Mouse (Mus musculus) megakaryocyte, adult 5-6 weeks (primary cell): Measurements from ENCODE around the gene 1810055G02Rik. TPM values are rescaled to one million over a fixed set of nuclear protein-coding genes. Genes with fewer than 3 reads are reported as not detected.

Source experiments
- ATAC-seq: 2 replicates; pipeline ENCODE4 v1.8.0; 2016; ENCODE audit warnings: mild to moderate bottlenecking, inconsistent platforms; ENCODE audit not compliant: poor library complexity, severe bottlenecking
- total RNA-seq, 2 experiments: library from RNA; stranded (forward) in 1 of 2; stranded (reverse) in 1 of 2; fragments of 153-499, 151-499 nt in 1 of 2; fragments of 221-1000, 200-1000 nt in 1 of 2; gene quantifications; 2 replicates each; pipeline versions ENCODE4 v1.2.3 to v1.2.4; 2015 to 2017

The 1810055G02Rik gene
- total RNA-seq, 2 experiments from 2014 or later = 6.2 to 8.0 TPM

GRCm38 (mm10) chr19:3739650-3740049 lies 31.6 kb downstream of the 1810055G02Rik start:
- ATAC-seq = no peak

GRCm38 (mm10) chr19:3742716-3743115 lies 34.6 kb downstream of the 1810055G02Rik start:
- ATAC-seq = no peak

GRCm38 (mm10) chr19:3743362-3743761 lies 35.3 kb downstream of the 1810055G02Rik start:
- ATAC-seq = no peak

- no peak for ATAC-seq
These were observed 35.9 kb downstream of the 1810055G02Rik start for GRCm38 (mm10) chr19:3743851-3744512.

GRCm38 (mm10) chr19:3752621-3753239 lies 44.6 kb downstream of the 1810055G02Rik start:
- no peak for ATAC-seq

GRCm38 (mm10) chr19:3753240-3753633 lies 45.1 kb downstream of the 1810055G02Rik start:
- ATAC-seq = no peak

- ATAC-seq = peak; percentile 67
These were observed 45.6 kb downstream of the 1810055G02Rik start for GRCm38 (mm10) chr19:3753738-3754137.

GRCm38 (mm10) chr19:3757861-3758260 lies 49.8 kb downstream of the 1810055G02Rik start:
- no peak for ATAC-seq

GRCm38 (mm10) chr19:3765221-3765820 lies 57.2 kb downstream of the 1810055G02Rik start:
- no peak for ATAC-seq

GRCm38 (mm10) chr19:3766378-3766777 lies 58.3 kb downstream of the 1810055G02Rik start:
- no peak for ATAC-seq

- peak; percentile 1; the same call in 1 of the 2 replicates for ATAC-seq
These were observed 59.2 kb downstream of the 1810055G02Rik start, which contains the start of gene Kmt5b for GRCm38 (mm10) chr19:3767276-3767780. Gene Kmt5b, plus strand, starts transcription at chr19:3767421.

Other genes with a start within 250 kb of the 1810055G02Rik start
- 77.7 and 92.8 TPM in 2 replicates for gene Ppp6r3, start 132.5 kb upstream of the 1810055G02Rik start, total RNA-seq (2015)
- gene Ppp6r3, start 132.5 kb upstream of the 1810055G02Rik start, total RNA-seq (2017) = 87.2 and 94.5 TPM in 2 replicates
- 15.2 and 17.9 TPM in 2 replicates for gene Lrp5, start 21.7 kb upstream of the 1810055G02Rik start, total RNA-seq (2015)
- gene Lrp5, start 21.7 kb upstream of the 1810055G02Rik start, total RNA-seq (2017) = 12.5 and 13.6 TPM in 2 replicates
- 25.8 and 28.5 TPM in 2 replicates for gene Kmt5b, start 59.1 kb downstream of the 1810055G02Rik start, total RNA-seq (2015)
- gene Kmt5b, start 59.1 kb downstream of the 1810055G02Rik start, total RNA-seq (2017) = 44.7 and 54.8 TPM in 2 replicates
- gene Chka, start 143.5 kb downstream of the 1810055G02Rik start, total RNA-seq (2015) = 15.9 and 18.9 TPM in 2 replicates
- gene Chka, start 143.5 kb downstream of the 1810055G02Rik start, total RNA-seq (2017) = 19.2 and 22.0 TPM in 2 replicates
- gene Tcirg1, start 198.8 kb downstream of the 1810055G02Rik start, total RNA-seq (2015) = 197 and 207 TPM in 2 replicates
- 315 and 316 TPM in 2 replicates for gene Tcirg1, start 198.8 kb downstream of the 1810055G02Rik start, total RNA-seq (2017)
- gene Ndufs8, start 204.5 kb downstream of the 1810055G02Rik start, total RNA-seq (2015) = 213 and 215 TPM in 2 replicates
- gene Ndufs8, start 204.5 kb downstream of the 1810055G02Rik start, total RNA-seq (2017) = 60.4 and 83.5 TPM in 2 replicates
- gene Aldh3b1, start 221.5 kb downstream of the 1810055G02Rik start, total RNA-seq (2015) = 47.3 and 48.1 TPM in 2 replicates
- gene Aldh3b1, start 221.5 kb downstream of the 1810055G02Rik start, total RNA-seq (2017) = 104 TPM in 2 replicates
- gene Unc93b1, start 226.9 kb downstream of the 1810055G02Rik start, total RNA-seq (2015) = 242 and 258 TPM in 2 replicates
- gene Unc93b1, start 226.9 kb downstream of the 1810055G02Rik start, total RNA-seq (2017) = 447 and 483 TPM in 2 replicates